Mouse (Mus musculus) bone marrow, adult 2 months (tissue): Measurements from ENCODE around the gene Psmd12.
"Not testable (repeated sequence)": the region's sequence is repeated elsewhere in the genome, so short reads cannot be mapped to it uniquely, and the experiment has no call there.

Experiments
- CTCF ChIP-seq: fragments of 200-500 bp; IDR thresholded peaks from 2 replicates; pipeline ENCODE4 v1.5.1; 2011; ENCODE audit warnings: low read length, control low read depth; ENCODE audit not compliant: control insufficient read depth, insufficient read depth
- POLR2A ChIP-seq: fragments of 200-500 bp; IDR thresholded peaks from 2 replicates; pipeline ENCODE4 v1.6.1; 2011; ENCODE audit warnings: low read depth, mild to moderate bottlenecking, control low read depth, low read length, borderline replicate concordance; ENCODE audit not compliant: control insufficient read depth

GRCm38 (mm10) chr11:107511954-107512353 is 32.7 kb downstream of the Psmd12 start:
- peak; percentile 83 for TF ChIP-seq CTCF
- TF ChIP-seq POLR2A = not testable (repeated sequence)
